Mouse (Mus musculus) spleen, adult 2 months (tissue): ENCODE data around the gene Krt23. TPM values are rescaled to one million over a fixed set of nuclear protein-coding genes. Genes with fewer than 3 reads are reported as not detected.

Experiments used
- DNase-seq, 2 experiments: peaks; one replicate each; pipeline versions ENCODE4 v3.0.0 to v3.0.0-alpha.2; 2012 to 2021; ENCODE audit warnings: low spot score in 2 of 2, low read depth in 1 of 2
- H3K27ac ChIP-seq: fragments of 200-500 bp; 2 replicates; pipeline ENCODE4 v1.5.1; 2012; ENCODE audit warnings: low read length, inconsistent platforms; ENCODE audit not compliant: insufficient read depth
- H3K27me3 ChIP-seq: fragments of 200-500 bp; 2 replicates; pipeline ENCODE4 v1.6.1; 2012; ENCODE audit warnings: mild to moderate bottlenecking, moderate library complexity, low read length, inconsistent platforms; ENCODE audit not compliant: control insufficient read depth, insufficient read depth
- H3K36me3 ChIP-seq: fragments of 200-500 bp; 2 replicates; pipeline ENCODE4 v1.6.1; 2012; ENCODE audit warnings: mild to moderate bottlenecking, low read length, inconsistent platforms; ENCODE audit not compliant: control insufficient read depth, insufficient read depth
- H3K4me1 ChIP-seq: fragments of 200-500 bp; 2 replicates; pipeline ENCODE4 v1.6.1; 2011; ENCODE audit warnings: inconsistent platforms; ENCODE audit not compliant: control insufficient read depth, insufficient read depth, insufficient read length
- H3K4me3 ChIP-seq: fragments of 200-500 bp; 2 replicates; pipeline ENCODE4 v1.5.1; 2011; ENCODE audit warnings: mild to moderate bottlenecking, inconsistent platforms; ENCODE audit not compliant: insufficient read depth, insufficient read length; ENCODE audit errors: extremely low read depth
- CTCF ChIP-seq: fragments of 200-500 bp; IDR thresholded peaks from 2 replicates; pipeline ENCODE4 v1.5.1; 2011; ENCODE audit warnings: mild to moderate bottlenecking, inconsistent platforms; ENCODE audit not compliant: insufficient read depth, insufficient read length, insufficient replicate concordance; ENCODE audit errors: extremely low read depth
- POLR2A ChIP-seq: fragments of 200-500 bp; IDR thresholded peaks from 2 replicates; pipeline ENCODE4 v1.6.1; 2011; ENCODE audit warnings: low read depth, low read length, inconsistent platforms
- WGBS: fragments of 180-500 bp; shearing (Covaris S2); methylation state at CpG from one replicate; pipeline ENCODE4 v1.1.7; 2018; 5-methylcytosine and 5-hydroxymethylcytosine counted together
- polyA plus RNA-seq: library from polyadenylated mRNA; depleted of rRNA; stranded (reverse); fragments of >200 nt; gene quantifications from 2 replicates; pipeline ENCODE4 v1.2.3, GENCODE M21; 2012

Krt23 gene
- polyA plus RNA-seq, 1 experiment, result 0.06 TPM

DNA sequence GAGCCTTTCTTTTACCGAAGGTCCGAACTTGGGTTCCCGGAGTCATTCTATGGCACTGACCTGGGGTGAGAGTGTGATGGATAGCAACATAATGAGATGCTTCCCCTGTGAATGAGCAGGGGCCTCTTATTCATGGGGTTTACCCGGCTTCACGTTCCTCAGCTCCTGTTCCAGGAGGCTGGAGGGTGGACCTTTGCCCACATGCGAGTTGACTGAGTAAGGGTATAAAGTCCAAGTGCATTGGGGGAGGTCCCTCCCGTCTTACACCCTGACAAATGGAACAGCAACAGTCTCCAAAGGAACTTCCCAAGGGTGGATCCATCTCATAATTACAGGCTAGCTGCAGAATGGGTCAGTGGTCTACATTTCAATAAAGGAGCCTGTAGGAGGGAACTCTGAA, 31.2 kb downstream of the Krt23 start:
- Histone ChIP-seq H3K27ac (no peak overlapping the region), H3K36me3 (no peaks in the 10 kb centered on the region), H3K4me1 (no peaks in the 10 kb centered on the region), H3K27me3 (no peaks in the 10 kb centered on the region), H3K4me3 (no peak overlapping the region)
- WGBS, result 81% methylated on average over 7 of the region's 7 CpGs
- TF ChIP-seq POLR2A (no peak), CTCF (no peak)
- DNase-seq, result no peak

DNA sequence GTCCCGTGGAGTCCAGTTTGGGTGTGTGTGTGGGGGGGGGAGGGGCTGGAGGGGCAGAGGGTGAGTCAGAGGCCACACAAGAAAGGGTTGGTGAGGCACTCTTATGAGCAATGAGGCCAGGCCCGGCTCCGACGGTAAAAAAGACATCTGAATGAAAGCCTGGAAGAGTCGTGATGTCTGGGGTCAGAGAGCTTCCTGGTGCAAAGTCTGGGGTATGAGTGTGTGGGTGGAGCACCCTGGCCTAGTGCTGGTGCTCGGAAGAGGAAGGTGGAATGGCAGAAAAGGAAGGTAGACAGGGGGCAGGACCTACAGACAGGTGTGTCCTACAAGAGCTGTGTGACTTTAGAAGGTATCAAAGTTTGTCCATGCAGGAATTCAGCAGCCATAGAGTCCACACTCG, 34.0 kb downstream of the Krt23 start:
- TF ChIP-seq CTCF (no peak), POLR2A (no peak)
- Histone ChIP-seq H3K4me1 (no peaks in the 10 kb centered on the region), H3K27me3 (no peaks in the 10 kb centered on the region), H3K36me3 (no peaks in the 10 kb centered on the region), H3K4me3 (no peak overlapping the region), H3K27ac (no peak overlapping the region)
- 56% methylated on average over 7 of the region's 7 CpGs for WGBS
- DNase-seq, result no peak

DNA sequence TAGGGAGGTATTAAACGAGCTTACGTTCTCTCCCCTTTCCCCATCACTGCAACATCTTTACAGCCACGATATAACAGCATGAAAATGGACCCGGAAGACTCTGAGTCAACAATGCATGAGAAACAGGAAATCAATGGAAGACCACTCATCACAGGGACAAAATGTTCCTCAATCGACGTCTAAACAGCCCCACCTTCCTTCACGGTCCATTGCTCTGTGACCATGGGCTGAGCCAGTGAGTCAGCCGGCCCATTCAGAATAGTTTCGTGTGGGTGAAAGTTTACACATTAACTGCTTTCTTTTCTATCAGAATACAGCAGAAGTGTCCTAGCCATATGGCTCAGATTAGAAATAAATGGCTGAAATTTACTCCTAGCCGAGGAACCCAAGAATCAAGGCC, 38.2 kb downstream of the Krt23 start:
- H3K4me3 ChIP-seq, result no peak overlapping the region
- H3K4me1 ChIP-seq, result no peaks in the 10 kb centered on the region
- H3K27me3 ChIP-seq, result no peaks in the 10 kb centered on the region
- no peaks in the 10 kb centered on the region for H3K36me3 ChIP-seq
- TF ChIP-seq POLR2A, result no peak
- no peak for TF ChIP-seq CTCF
- 77% methylated on average over 10 of the region's 10 CpGs for WGBS
- no peak for DNase-seq
- H3K27ac ChIP-seq, result no peak overlapping the region

DNA sequence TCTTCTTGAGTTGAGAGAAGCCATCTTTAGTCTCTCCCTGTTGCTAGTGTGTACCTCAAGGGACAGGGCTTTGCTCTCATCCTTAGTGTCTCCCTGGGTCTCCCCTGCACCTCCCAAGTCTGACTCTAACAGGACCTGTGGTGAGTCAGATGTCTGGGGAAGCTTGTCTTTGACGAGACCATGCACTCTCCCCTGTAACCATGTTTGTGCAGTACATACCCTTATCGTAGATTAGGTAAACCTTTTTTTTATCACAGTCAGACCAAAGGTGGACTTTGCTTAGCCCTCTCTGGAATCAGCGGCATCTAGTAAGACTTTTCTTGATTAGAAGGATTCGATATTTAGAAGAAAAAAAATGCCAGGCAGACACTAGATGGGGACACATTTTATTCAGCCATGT, 38.9 kb downstream of the Krt23 start:
- Histone ChIP-seq H3K4me3 (no peak overlapping the region), H3K36me3 (no peaks in the 10 kb centered on the region), H3K27ac (no peak overlapping the region), H3K27me3 (no peaks in the 10 kb centered on the region), H3K4me1 (no peaks in the 10 kb centered on the region)
- TF ChIP-seq POLR2A (no peak), CTCF (no peak)
- no peak for DNase-seq
- WGBS, result 83% methylated on average over 4 of the region's 4 CpGs

DNA sequence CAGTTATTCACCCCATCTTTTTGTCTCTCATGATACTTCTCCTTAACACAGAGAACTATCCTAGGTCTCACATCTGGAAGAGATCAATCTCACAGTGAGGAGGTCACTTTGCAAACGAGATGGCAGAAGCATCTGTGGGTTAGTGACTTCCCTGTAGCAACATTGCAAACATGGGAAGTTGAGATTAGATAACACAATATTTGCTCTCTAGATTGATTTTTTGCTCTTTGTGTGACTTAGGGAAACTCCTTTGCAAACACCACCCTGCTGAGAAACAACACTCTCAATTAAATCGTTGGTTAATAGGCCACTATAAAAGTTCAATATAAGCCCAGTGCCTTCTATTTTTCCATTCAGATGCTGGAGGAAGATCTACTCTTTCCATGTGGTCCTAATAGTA, 44.2 kb downstream of the Krt23 start:
- H3K27ac ChIP-seq, result no peak overlapping the region
- no peak for DNase-seq
- no peaks in the 10 kb centered on the region for H3K4me1 ChIP-seq
- 58% methylated on average over 2 of the region's 2 CpGs for WGBS
- H3K36me3 ChIP-seq, result no peaks in the 10 kb centered on the region
- TF ChIP-seq CTCF, result no peak
- TF ChIP-seq POLR2A, result no peak
- no peaks in the 10 kb centered on the region for H3K27me3 ChIP-seq
- H3K4me3 ChIP-seq, result no peak overlapping the region

DNA sequence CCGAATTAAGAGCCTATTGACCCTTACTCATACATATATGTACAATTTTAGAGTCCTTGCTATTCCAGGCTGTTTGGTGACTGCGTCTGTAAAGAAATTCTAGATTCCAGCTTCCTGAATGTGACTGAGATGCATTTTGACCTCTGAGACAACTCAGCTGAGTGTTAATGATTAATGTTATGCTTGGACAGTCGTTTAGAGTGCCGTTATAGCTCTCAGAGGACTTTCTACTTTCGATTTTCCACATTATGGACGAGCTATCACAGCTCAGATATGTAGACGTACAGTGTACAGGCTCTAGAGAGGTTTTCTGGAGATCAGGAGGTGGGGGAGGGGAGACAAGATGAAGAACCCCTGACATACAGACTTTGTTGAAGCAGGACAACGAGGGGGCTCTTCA, 51.7 kb downstream of the Krt23 start:
- Histone ChIP-seq H3K27ac (no peak overlapping the region), H3K4me1 (no peaks in the 10 kb centered on the region), H3K36me3 (no peaks in the 10 kb centered on the region), H3K27me3 (no peaks in the 10 kb centered on the region), H3K4me3 (no peak overlapping the region)
- DNase-seq, result no peak
- TF ChIP-seq POLR2A (no peak), CTCF (no peak)
- 64% methylated on average over 8 of the region's 8 CpGs for WGBS

DNA sequence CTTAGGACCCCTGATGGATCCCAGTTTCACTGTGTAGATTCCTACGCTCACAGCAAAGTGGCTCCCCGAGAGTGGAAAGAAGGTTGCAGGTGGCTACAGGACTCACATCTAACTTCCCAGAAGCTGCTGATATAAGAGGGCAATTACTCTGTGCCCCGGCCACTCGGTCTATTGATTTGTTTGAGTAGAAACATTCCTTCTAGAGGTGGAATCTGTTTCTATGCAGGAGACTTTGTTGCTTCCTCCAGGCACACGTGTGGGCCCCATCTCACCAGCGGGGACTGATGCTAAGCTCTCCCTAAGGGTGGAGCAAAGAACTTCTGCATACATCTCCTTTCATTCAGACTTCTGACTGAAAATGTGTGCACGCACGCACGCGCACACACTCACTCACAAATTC, 53.5 kb downstream of the Krt23 start:
- no peak for DNase-seq
- H3K36me3 ChIP-seq, result no peaks in the 10 kb centered on the region
- H3K27me3 ChIP-seq, result no peaks in the 10 kb centered on the region
- H3K27ac ChIP-seq, result no peak overlapping the region
- no peaks in the 10 kb centered on the region for H3K4me1 ChIP-seq
- TF ChIP-seq CTCF (no peak), POLR2A (no peak)
- H3K4me3 ChIP-seq, result no peak overlapping the region
- WGBS, result 75% methylated on average over 10 of the region's 10 CpGs

DNA sequence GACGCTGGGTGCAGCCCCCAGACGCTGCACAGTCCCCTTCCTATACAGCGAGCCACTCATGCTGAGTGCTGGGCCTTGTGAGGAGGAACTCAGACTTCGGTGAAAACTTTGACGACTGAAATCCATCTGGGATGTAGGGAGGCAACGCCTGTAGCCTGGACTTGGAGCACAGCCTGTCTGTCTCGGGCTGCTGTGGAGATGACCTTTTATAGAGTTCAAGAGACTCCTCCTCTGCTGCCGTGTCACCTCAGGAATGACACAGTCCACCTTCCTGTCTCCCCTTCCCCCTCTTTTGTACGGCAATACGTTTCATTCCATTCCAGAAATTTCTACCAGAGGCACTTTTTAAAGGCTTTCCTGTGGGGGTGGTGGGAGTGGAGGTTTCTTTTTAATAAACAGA, 55.0 kb downstream of the Krt23 start, which contains the start of gene Krt20:
Gene Krt20, minus strand, starts transcription at position 179 of the 400 bp plus-strand sequence.
- no peak for DNase-seq
- Histone ChIP-seq H3K27me3 (no peaks in the 10 kb centered on the region), H3K4me3 (no peak within 1 kb of the TSS), H3K27ac (no peak within 1 kb of the TSS), H3K36me3 (no peaks in the 10 kb centered on the region), H3K4me1 (no peaks in the 10 kb centered on the region)
- 49% methylated on average over 10 of the region's 10 CpGs for WGBS
- TF ChIP-seq CTCF, result no peak
- no peak for TF ChIP-seq POLR2A
